Mouse (Mus musculus) lung, postnatal 0 days (tissue): ENCODE measurements around the gene Zbtb17. TPM values are rescaled to one million over a fixed set of nuclear protein-coding genes. Genes with fewer than 3 reads are reported as not detected.
A peak's percentile ranks its signal among the peaks of the same experiment; 100 is the strongest.

Experiments
- ATAC-seq: fragments of 200-750 bp; cut with Nextera tagmentation; 2 replicates; pipeline ENCODE4 v1.8.0; 2017; ENCODE audit warnings: moderate library complexity
- DNase-seq: peaks from one replicate; pipeline ENCODE4 v3.0.0-alpha.2; 2016; ENCODE audit warnings: low spot score
- H3K27ac ChIP-seq: fragments of 300-500 bp; sonication (generic); 2 replicates; pipeline ENCODE4 v1.5.1; 2014; ENCODE audit warnings: antibody characterized with exemption, mild to moderate bottlenecking, low read length, mixed read lengths
- H3K27me3 ChIP-seq: fragments of 300-500 bp; sonication (generic); replicated peaks from 2 replicates; pipeline ENCODE4 v1.6.1; 2014; ENCODE audit warnings: low read length, mixed read lengths; ENCODE audit not compliant: insufficient read depth
- H3K36me3 ChIP-seq: fragments of 300-500 bp; sonication (generic); 2 replicates; pipeline ENCODE4 v1.6.1; 2014; ENCODE audit warnings: low read length, mixed read lengths; ENCODE audit not compliant: insufficient read depth
- H3K4me1 ChIP-seq: fragments of 300-500 bp; sonication (generic); 2 replicates; pipeline ENCODE4 v1.6.1; 2014; ENCODE audit warnings: antibody characterized with exemption, low read depth, low read length, mixed read lengths; ENCODE audit not compliant: insufficient read depth
- H3K4me2 ChIP-seq: fragments of 300-500 bp; sonication (generic); replicated peaks from 2 replicates; pipeline ENCODE4 v1.6.1; 2014; ENCODE audit warnings: low read depth, mild to moderate bottlenecking, low read length, moderate library complexity, mixed read lengths
- H3K4me3 ChIP-seq: fragments of 300-500 bp; sonication (generic); 2 replicates; pipeline ENCODE4 v1.5.1; 2014; ENCODE audit warnings: low read depth, low read length
- H3K9ac ChIP-seq: fragments of 300-500 bp; sonication (generic); replicated peaks from 2 replicates; pipeline ENCODE4 v1.6.1; 2014; ENCODE audit warnings: low read depth, mild to moderate bottlenecking
- H3K9me3 ChIP-seq: fragments of 300-500 bp; sonication (generic); 2 replicates; pipeline ENCODE4 v1.6.1; 2016; ENCODE audit warnings: low read length, mixed read lengths
- CTCF ChIP-seq: IDR thresholded peaks from 2 replicates; pipeline ENCODE4 v1.5.1; 2016; ENCODE audit warnings: antibody characterized with exemption, mild to moderate bottlenecking
- EP300 ChIP-seq: IDR thresholded peaks from 2 replicates; pipeline ENCODE4 v1.6.1; 2016; ENCODE audit warnings: antibody characterized with exemption, mild to moderate bottlenecking, control low read depth
- WGBS: fragments of 180-500 bp; shearing (Covaris S2); extraction: QIAGEN DNeasy Blood & Tissue Kit; methylation state at CpG from one replicate; pipeline ENCODE4 v1.1.7; 2014; 5-methylcytosine and 5-hydroxymethylcytosine counted together
- polyA plus RNA-seq: library from polyadenylated mRNA; unstranded; fragments of >200 nt; fragmentation: Nextera tagmentation; extraction: Ambion mirVana; gene quantifications from 2 replicates; pipeline ENCODE4 v1.2.1, GENCODE M21; 2015

Zbtb17 gene
- polyA plus RNA-seq, 1 experiment from 2014 or later = 14.1 TPM

- no peak for DNase-seq
- 16% methylated on average over 14 of the region's 14 CpGs for WGBS
- Histone ChIP-seq H3K4me3 (peak overlapping the region; percentile 99), H3K4me2 (peak overlapping the region; percentile 91), H3K9ac (peak overlapping the region; percentile 65; the same call in 1 of the 2 replicates), H3K27me3 (no peaks in the 10 kb centered on the region), H3K4me1 (peaks cover 10% of the 10 kb centered on the region; the same call in 1 of the 2 replicates), H3K36me3 (peaks cover 5% of the 10 kb centered on the region; the same call in 1 of the 2 replicates), H3K27ac (no peak overlapping the region), H3K9me3 (no peaks in the 10 kb centered on the region)
- TF ChIP-seq CTCF = no peak
- no peak for TF ChIP-seq EP300
- ATAC-seq = no peak
These were observed 870 bp downstream of the Zbtb17 start for GRCm38 (mm10) chr4:141445328-141445720.

- peaks cover 10% of the 10 kb centered on the region; the same call in 1 of the 2 replicates for H3K4me1 ChIP-seq
- DNase-seq (no peak), ATAC-seq (no peak)
- H3K9ac ChIP-seq = no peak overlapping the region
- H3K27me3 ChIP-seq = no peaks in the 10 kb centered on the region
- 60% methylated on average over 7 of the region's 7 CpGs for WGBS
- no peaks in the 10 kb centered on the region for H3K9me3 ChIP-seq
- H3K36me3 ChIP-seq = peaks cover 5% of the 10 kb centered on the region; the same call in 1 of the 2 replicates
- TF ChIP-seq CTCF (no peak), EP300 (no peak)
- H3K4me3 ChIP-seq = no peak overlapping the region
- H3K27ac ChIP-seq = no peak overlapping the region
- H3K4me2 ChIP-seq = no peak overlapping the region
These were observed 1.8 kb downstream of the Zbtb17 start for GRCm38 (mm10) chr4:141446211-141446610.

GRCm38 (mm10) chr4:141451251-141451650 lies 6.8 kb downstream of the Zbtb17 start:
- no peak overlapping the region for H3K9ac ChIP-seq
- no peak overlapping the region for H3K4me3 ChIP-seq
- no peak overlapping the region for H3K27ac ChIP-seq
- H3K4me1 ChIP-seq = no peaks in the 10 kb centered on the region
- peaks cover 10% of the 10 kb centered on the region; the same call in 1 of the 2 replicates for H3K36me3 ChIP-seq
- DNase-seq (no peak), ATAC-seq (no peak)
- no peak for TF ChIP-seq CTCF
- TF ChIP-seq EP300 = no peak
- 88% methylated on average over 2 of the region's 2 CpGs for WGBS
- no peaks in the 10 kb centered on the region for H3K27me3 ChIP-seq
- no peak overlapping the region for H3K4me2 ChIP-seq
- H3K9me3 ChIP-seq = no peaks in the 10 kb centered on the region

- H3K4me2 ChIP-seq = no peak overlapping the region
- H3K36me3 ChIP-seq = peaks cover 10% of the 10 kb centered on the region; the same call in 1 of the 2 replicates
- no peaks in the 10 kb centered on the region for H3K27me3 ChIP-seq
- no peak overlapping the region for H3K27ac ChIP-seq
- no peak overlapping the region for H3K4me3 ChIP-seq
- WGBS = 83% methylated on average over 9 of the region's 9 CpGs
- H3K9ac ChIP-seq = no peak overlapping the region
- no peaks in the 10 kb centered on the region for H3K9me3 ChIP-seq
- ATAC-seq = no peak
- no peak for TF ChIP-seq EP300
- TF ChIP-seq CTCF = no peak
- H3K4me1 ChIP-seq = no peaks in the 10 kb centered on the region
- no peak for DNase-seq
These were observed 7.5 kb downstream of the Zbtb17 start for GRCm38 (mm10) chr4:141451916-141452450.

GRCm38 (mm10) chr4:141454581-141455350 lies 10.3 kb downstream of the Zbtb17 start:
- no peak overlapping the region; the same call in 1 of the 2 replicates for H3K27ac ChIP-seq

GRCm38 (mm10) chr4:141455526-141455925 lies 11.1 kb downstream of the Zbtb17 start:
- no peak overlapping the region for H3K27ac ChIP-seq
- no peak for TF ChIP-seq CTCF
- no peak for TF ChIP-seq EP300
- no peaks in the 10 kb centered on the region for H3K4me1 ChIP-seq
- WGBS = 79% methylated on average over 4 of the region's 4 CpGs
- H3K27me3 ChIP-seq = no peaks in the 10 kb centered on the region
- no peak overlapping the region for H3K4me3 ChIP-seq
- ATAC-seq = no peak
- DNase-seq = no peak
- H3K9ac ChIP-seq = no peak overlapping the region
- H3K9me3 ChIP-seq = no peaks in the 10 kb centered on the region
- 0 out of 2 replicates have a peak, but pooled peaks cover 5% of the 10 kb centered on the region for H3K36me3 ChIP-seq
- H3K4me2 ChIP-seq = no peak overlapping the region

More at GRCm38 (mm10) chr4:141454581-141455350, 10.3 kb downstream of the Zbtb17 start:
- 62% methylated on average over 14 of the region's 14 CpGs for WGBS
- DNase-seq (no peak), ATAC-seq (no peak)
- H3K4me3 ChIP-seq = no peak overlapping the region
- no peak overlapping the region for H3K9ac ChIP-seq
- H3K9me3 ChIP-seq = no peaks in the 10 kb centered on the region
- TF ChIP-seq CTCF (no peak), EP300 (no peak)
- H3K4me2 ChIP-seq = no peak overlapping the region
- H3K27me3 ChIP-seq = no peaks in the 10 kb centered on the region
- H3K4me1 ChIP-seq = no peaks in the 10 kb centered on the region
- 0 out of 2 replicates have a peak, but pooled peaks cover 5% of the 10 kb centered on the region for H3K36me3 ChIP-seq
